Mouse (Mus musculus) yolk sac, embryonic 10.5 days (tissue): ENCODE measurements around the gene Wdr78.

Experiments used
- DNase-seq: peaks from one replicate; pipeline ENCODE4 v3.0.0-alpha.2; 2017; ENCODE audit warnings: low spot score

Wdr78 gene

GRCm38 (mm10) chr4:103114184-103115111 is at the start of gene Wdr78, which contains the start of gene Mier1:
TSS of gene Wdr78 (minus strand) at chr4:103114555.
TSS of gene Mier1 (plus strand) at chr4:103114390.
- peak; percentile 98 for DNase-seq

GRCm38 (mm10) chr4:103158781-103159180 is 44.4 kb upstream of the Wdr78 start:
- DNase-seq: no peak

- no peak for DNase-seq
These were observed 37.6 kb upstream of the Wdr78 start for GRCm38 (mm10) chr4:103151946-103152345.

- DNase-seq: peak; percentile 29
These were observed 32.0 kb upstream of the Wdr78 start for GRCm38 (mm10) chr4:103146339-103146738.

GRCm38 (mm10) chr4:103136946-103137345 is 22.6 kb upstream of the Wdr78 start:
- no peak for DNase-seq

- no peak for DNase-seq
These were observed 12.2 kb upstream of the Wdr78 start for GRCm38 (mm10) chr4:103126533-103126932.

- no peak for DNase-seq
These were observed 9.3 kb upstream of the Wdr78 start for GRCm38 (mm10) chr4:103123606-103124005.

- DNase-seq: no peak
These were observed 8.7 kb upstream of the Wdr78 start for GRCm38 (mm10) chr4:103123086-103123485.

- DNase-seq: no peak
These were observed 6.6 kb upstream of the Wdr78 start for GRCm38 (mm10) chr4:103120874-103121389.

GRCm38 (mm10) chr4:103120395-103120794 is 6.0 kb upstream of the Wdr78 start:
- no peak for DNase-seq

GRCm38 (mm10) chr4:103120028-103120384 is 5.7 kb upstream of the Wdr78 start:
- DNase-seq: peak; percentile 55

GRCm38 (mm10) chr4:103119229-103120027 is 5.1 kb upstream of the Wdr78 start:
- DNase-seq: peak; percentile 82

- no peak for DNase-seq
These were observed 4.5 kb upstream of the Wdr78 start for GRCm38 (mm10) chr4:103118888-103119228.

- no peak for DNase-seq
These were observed 953 bp downstream of the Wdr78 start for GRCm38 (mm10) chr4:103113402-103113801.

- DNase-seq: no peak
These were observed 1.7 kb downstream of the Wdr78 start for GRCm38 (mm10) chr4:103112651-103113050.

GRCm38 (mm10) chr4:103098532-103098931 is 15.8 kb downstream of the Wdr78 start:
- DNase-seq: no peak

- no peak for DNase-seq
These were observed 18.4 kb downstream of the Wdr78 start for GRCm38 (mm10) chr4:103095921-103096320.

GRCm38 (mm10) chr4:103085237-103085636 is 29.1 kb downstream of the Wdr78 start:
- no peak for DNase-seq

GRCm38 (mm10) chr4:103070631-103071030 is 43.7 kb downstream of the Wdr78 start:
- DNase-seq: no peak

- DNase-seq: no peak
These were observed 46.3 kb downstream of the Wdr78 start for GRCm38 (mm10) chr4:103067906-103068655.

GRCm38 (mm10) chr4:103064976-103065375 is 49.4 kb downstream of the Wdr78 start:
- no peak for DNase-seq

GRCm38 (mm10) chr4:103064421-103064820 is 49.9 kb downstream of the Wdr78 start:
- no peak for DNase-seq
